Mouse (Mus musculus) stomach, embryonic 14.5 days (tissue): ENCODE results near the gene Ikbke. TPM values are rescaled to one million over a fixed set of nuclear protein-coding genes. Genes with fewer than 3 reads are reported as not detected.
A peak's percentile ranks its signal among the peaks of the same experiment; 100 is the strongest.

Experiments used
- ATAC-seq: fragments of 200-750 bp; cut with Nextera tagmentation; 2 replicates; pipeline ENCODE4 v1.8.0; 2017; ENCODE audit warnings: low read depth, moderate TSS enrichment; ENCODE audit not compliant: insufficient number of reproducible peaks, insufficient read depth, low FRiP score
- H3K27ac ChIP-seq: fragments of 300-500 bp; sonication (generic); 2 replicates; pipeline ENCODE4 v1.5.1; 2014; ENCODE audit warnings: mild to moderate bottlenecking, low read length, moderate library complexity, mixed read lengths
- H3K27me3 ChIP-seq: fragments of 300-500 bp; sonication (generic); 2 replicates; pipeline ENCODE4 v1.6.1; 2014; ENCODE audit warnings: low read length, control low read depth, mixed read lengths; ENCODE audit not compliant: control insufficient read depth, insufficient read depth
- H3K36me3 ChIP-seq: fragments of 300-500 bp; sonication (generic); 2 replicates; pipeline ENCODE4 v1.6.1; 2014; ENCODE audit warnings: mild to moderate bottlenecking, control low read depth, low read length, moderate library complexity, mixed read lengths; ENCODE audit not compliant: control insufficient read depth, insufficient read depth
- H3K4me1 ChIP-seq: fragments of 300-500 bp; sonication (generic); 2 replicates; pipeline ENCODE4 v1.6.1; 2014; ENCODE audit warnings: low read length, control low read depth, mixed read lengths; ENCODE audit not compliant: control insufficient read depth, insufficient read depth
- H3K4me2 ChIP-seq: fragments of 300-500 bp; sonication (generic); replicated peaks from 2 replicates; pipeline ENCODE4 v1.6.1; 2014; ENCODE audit warnings: low read depth, low read length, control low read depth
- H3K4me3 ChIP-seq: fragments of 300-500 bp; sonication (generic); 2 replicates; pipeline ENCODE4 v1.5.1; 2014; ENCODE audit warnings: low read depth, low read length, control low read depth
- H3K9ac ChIP-seq: fragments of 300-500 bp; sonication (generic); replicated peaks from 2 replicates; pipeline ENCODE4 v1.6.1; 2014; ENCODE audit warnings: low read depth, mild to moderate bottlenecking, control low read depth, low read length, moderate library complexity, mixed read lengths
- H3K9me3 ChIP-seq: fragments of 300-500 bp; sonication (generic); 2 replicates; pipeline ENCODE4 v1.6.1; 2016; ENCODE audit warnings: low read depth, low read length, control low read depth; ENCODE audit not compliant: control insufficient read depth
- WGBS: fragments of 180-500 bp; shearing (Covaris S2); extraction: QIAGEN DNeasy Blood & Tissue Kit; methylation state at CpG from one replicate; pipeline ENCODE4 v1.1.7; 2014; 5-methylcytosine and 5-hydroxymethylcytosine counted together
- polyA plus RNA-seq: library from polyadenylated mRNA; unstranded; fragments of >200 nt; fragmentation: Nextera tagmentation; extraction: Ambion mirVana; gene quantifications from 2 replicates; pipeline ENCODE4 v1.2.1, GENCODE M21; 2014

Ikbke gene
- polyA plus RNA-seq, 1 experiment from 2014 or later = 6.1 TPM

DNA sequence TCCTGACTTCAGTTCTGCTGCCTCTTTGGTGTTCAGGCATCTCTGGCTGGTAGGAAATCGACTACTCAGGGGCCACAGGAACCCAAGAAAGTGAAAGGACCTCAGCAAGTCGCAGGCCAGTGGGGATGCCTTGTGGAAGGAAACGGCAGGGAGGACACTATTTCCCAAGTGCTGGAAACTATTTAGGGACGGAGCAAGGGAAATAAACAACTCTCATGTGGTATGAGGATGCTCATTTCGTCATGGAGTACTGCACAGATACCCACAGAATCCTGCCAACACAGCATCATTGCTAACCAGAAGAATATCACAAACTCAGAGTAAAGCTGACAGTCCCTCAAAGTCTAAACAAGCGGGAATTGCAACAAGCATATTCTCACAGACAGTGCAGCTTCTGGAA, 36.5 kb downstream of the Ikbke start:
- Histone ChIP-seq H3K27ac (no peak overlapping the region), H3K27me3 (peaks cover 3% of the 10 kb centered on the region; the same call in 1 of the 2 replicates), H3K4me2 (peak overlapping the region; percentile 13; the same call in 1 of the 2 replicates), H3K4me3 (no peak overlapping the region), H3K36me3 (no peaks in the 10 kb centered on the region), H3K9ac (no peak overlapping the region), H3K4me1 (peaks cover 31% of the 10 kb centered on the region), H3K9me3 (no peaks in the 10 kb centered on the region)
- 43% methylated on average over 6 of the region's 6 CpGs for WGBS
- ATAC-seq = no peak

DNA sequence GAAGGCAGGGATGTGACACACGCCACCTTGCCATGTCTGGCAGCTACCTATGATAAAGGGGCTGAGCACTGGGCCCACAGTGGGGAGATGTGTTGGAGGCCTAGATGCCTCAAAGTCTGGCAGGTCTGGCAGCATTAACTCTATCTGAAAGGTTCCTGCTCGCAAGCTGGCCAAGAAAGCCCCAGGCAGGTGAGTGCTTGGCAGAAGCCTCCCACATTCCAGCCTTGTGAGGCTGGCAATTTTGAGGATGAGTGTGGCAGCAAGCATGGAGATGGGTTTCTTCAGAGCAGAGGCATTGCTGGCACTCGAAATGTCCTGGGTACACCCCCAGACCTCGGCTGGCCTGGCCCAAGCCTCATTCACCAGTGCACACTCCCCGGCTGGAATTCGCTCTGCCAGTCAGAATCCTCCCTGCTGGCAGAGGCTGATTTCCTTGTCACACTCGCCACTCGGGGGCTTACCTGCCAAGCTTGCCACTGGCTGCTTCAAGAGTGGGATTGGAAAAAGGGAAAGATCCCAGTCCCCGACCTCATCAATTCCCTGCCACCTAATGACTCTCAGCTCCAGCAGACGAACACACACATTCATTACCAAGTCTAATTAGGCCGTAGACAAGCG, 39.7 kb downstream of the Ikbke start:
- 68% methylated on average over 12 of the region's 12 CpGs for WGBS
- no peak overlapping the region for H3K27ac ChIP-seq
- no peak for ATAC-seq
- no peak overlapping the region for H3K4me2 ChIP-seq
- no peak overlapping the region for H3K9ac ChIP-seq
- peaks cover 27% of the 10 kb centered on the region for H3K4me1 ChIP-seq
- H3K27me3 ChIP-seq = no peaks in the 10 kb centered on the region
- H3K4me3 ChIP-seq = no peak overlapping the region
- no peaks in the 10 kb centered on the region for H3K9me3 ChIP-seq
- H3K36me3 ChIP-seq = no peaks in the 10 kb centered on the region

DNA sequence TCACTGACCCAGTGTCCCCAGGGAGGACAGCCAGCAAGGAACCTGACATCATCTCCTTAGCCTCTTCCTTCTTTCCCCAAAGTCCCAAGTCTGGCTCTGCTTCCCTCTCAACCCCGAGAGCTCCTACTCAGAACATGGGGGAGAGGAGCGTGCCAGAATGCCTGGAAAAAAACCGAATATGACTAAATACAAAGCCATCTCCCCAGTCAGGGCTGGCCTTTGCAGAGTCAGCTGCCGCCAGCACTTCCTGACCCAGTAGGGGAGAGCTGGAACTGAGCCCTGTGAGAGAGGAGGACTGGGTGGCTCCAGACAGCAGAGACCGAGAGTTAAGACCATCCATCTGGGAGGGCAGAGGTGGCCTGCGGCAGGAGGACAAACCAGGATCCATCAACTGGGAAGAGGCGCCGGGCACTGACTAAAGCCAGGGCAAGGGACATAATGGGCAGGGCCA, 40.5 kb downstream of the Ikbke start:
- ATAC-seq = no peak
- WGBS = 51% methylated on average over 8 of the region's 8 CpGs
- Histone ChIP-seq H3K36me3 (no peaks in the 10 kb centered on the region), H3K4me3 (no peak overlapping the region), H3K27me3 (no peaks in the 10 kb centered on the region), H3K4me2 (no peak overlapping the region), H3K27ac (peak overlapping the region; percentile 10; the same call in 1 of the 2 replicates), H3K9me3 (no peaks in the 10 kb centered on the region), H3K9ac (no peak overlapping the region), H3K4me1 (peaks cover 27% of the 10 kb centered on the region)

DNA sequence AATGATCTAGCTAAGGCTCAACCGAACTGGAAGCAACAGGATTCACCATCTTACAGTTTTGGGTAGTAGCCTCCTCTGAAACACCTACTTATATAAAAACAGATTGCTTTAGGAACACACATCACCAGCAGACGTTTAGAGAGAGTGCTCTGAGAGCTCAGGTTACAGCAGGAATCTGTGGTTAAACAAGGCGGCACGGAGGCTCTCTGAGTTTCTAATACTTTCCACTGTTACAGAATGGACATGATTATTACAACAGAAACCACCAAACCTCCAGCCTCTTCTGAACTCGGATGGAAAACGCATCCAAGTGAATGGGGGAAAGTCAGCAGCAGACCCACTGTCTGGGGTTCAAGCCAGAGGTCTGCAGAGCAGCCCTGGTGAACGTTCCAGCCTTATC, 43.3 kb downstream of the Ikbke start:
- Histone ChIP-seq H3K4me2 (no peak overlapping the region), H3K27ac (no peak overlapping the region), H3K9ac (no peak overlapping the region), H3K27me3 (no peaks in the 10 kb centered on the region), H3K9me3 (no peaks in the 10 kb centered on the region), H3K4me3 (no peak overlapping the region), H3K4me1 (peaks cover 19% of the 10 kb centered on the region), H3K36me3 (no peaks in the 10 kb centered on the region)
- ATAC-seq = no peak
- 34% methylated on average over 7 of the region's 7 CpGs for whole genome bisulfite sequencing

DNA sequence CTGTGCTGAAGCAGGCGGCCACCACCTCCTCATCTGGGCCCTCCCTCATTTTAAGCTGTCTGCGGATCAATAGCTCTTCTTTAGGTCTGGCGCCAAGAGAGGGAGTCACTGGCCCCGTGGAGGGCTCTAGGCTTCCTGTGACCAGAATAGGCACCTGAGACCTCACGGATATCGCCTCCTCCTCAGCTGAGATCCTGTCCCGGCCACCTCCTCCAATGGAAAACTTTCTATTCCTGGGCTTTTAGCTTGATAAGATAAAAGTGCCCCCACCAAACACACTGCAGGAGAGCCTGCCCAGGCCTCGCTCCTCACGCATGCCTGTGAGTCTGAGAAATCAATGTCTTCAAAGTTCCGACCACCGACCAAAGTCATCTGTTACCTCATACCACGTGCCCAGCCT, 45.9 kb downstream of the Ikbke start:
- WGBS = 52% methylated on average over 12 of the region's 12 CpGs
- H3K4me1 ChIP-seq = peaks cover 10% of the 10 kb centered on the region

DNA sequence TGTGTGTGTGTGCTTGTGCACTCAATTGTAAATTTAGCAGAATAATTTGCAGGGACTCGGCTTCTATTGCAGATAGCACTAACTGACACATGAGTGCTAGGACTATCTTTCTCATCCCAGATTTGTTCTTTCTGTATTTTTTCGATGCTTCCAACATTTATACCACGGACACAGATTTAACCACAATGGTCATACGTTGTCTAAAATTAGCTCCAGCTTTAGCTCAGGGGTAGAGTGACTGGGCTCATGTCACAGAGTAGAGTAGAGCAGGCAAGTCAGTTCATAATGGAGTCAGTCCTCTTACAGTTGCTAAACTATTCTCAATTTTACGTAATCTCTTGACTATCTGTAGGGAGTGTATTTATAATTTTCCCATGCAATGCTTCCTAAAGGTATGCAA, 50.7 kb downstream of the Ikbke start:
- no peak for ATAC-seq
- H3K36me3 ChIP-seq = no peaks in the 10 kb centered on the region
- H3K9ac ChIP-seq = no peak overlapping the region
- 0 out of 2 replicates have a peak, but pooled peaks cover 4% of the 10 kb centered on the region for H3K4me1 ChIP-seq
- no peak overlapping the region for H3K4me2 ChIP-seq
- WGBS = 78% methylated on average over 5 of the region's 5 CpGs
- H3K4me3 ChIP-seq = no peak overlapping the region
- H3K9me3 ChIP-seq = no peaks in the 10 kb centered on the region
- no peak overlapping the region for H3K27ac ChIP-seq
- H3K27me3 ChIP-seq = no peaks in the 10 kb centered on the region

More for the DNA sequence above, 45.9 kb downstream of the Ikbke start:
- no peak; the same call in 1 of the 2 replicates for ATAC-seq
- Histone ChIP-seq H3K27me3 (no peaks in the 10 kb centered on the region), H3K9me3 (no peaks in the 10 kb centered on the region), H3K9ac (no peak overlapping the region), H3K4me3 (no peak overlapping the region), H3K36me3 (no peaks in the 10 kb centered on the region), H3K4me2 (no peak overlapping the region), H3K27ac (no peak overlapping the region)

DNA sequence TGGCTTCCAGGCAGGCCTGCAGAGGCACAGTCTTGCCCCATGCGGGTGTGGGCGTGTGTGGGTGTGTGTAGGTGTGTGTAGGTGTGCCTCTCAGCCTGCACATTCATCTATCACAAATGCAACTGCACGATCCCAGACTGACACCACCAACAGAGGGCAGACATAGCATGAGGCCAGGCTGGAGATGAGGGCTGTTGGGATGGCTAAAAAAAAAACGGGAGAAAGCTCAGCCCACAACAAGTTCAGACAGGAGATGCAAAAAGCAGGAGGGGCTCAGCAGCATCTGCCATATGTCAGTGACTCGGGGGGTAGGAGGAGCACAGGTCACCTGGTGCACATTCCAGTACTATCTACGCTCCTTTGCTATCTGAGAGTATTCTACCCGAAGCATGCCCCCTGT, 51.2 kb downstream of the Ikbke start:
- no peak overlapping the region for H3K4me3 ChIP-seq
- no peak for ATAC-seq
- no peak overlapping the region for H3K27ac ChIP-seq
- H3K4me2 ChIP-seq = no peak overlapping the region
- no peak overlapping the region for H3K9ac ChIP-seq
- H3K9me3 ChIP-seq = no peaks in the 10 kb centered on the region
- H3K4me1 ChIP-seq = 0 out of 2 replicates have a peak, but pooled peaks cover 4% of the 10 kb centered on the region
- H3K27me3 ChIP-seq = no peaks in the 10 kb centered on the region
- WGBS = 34% methylated on average over 7 of the region's 7 CpGs
- no peaks in the 10 kb centered on the region for H3K36me3 ChIP-seq

DNA sequence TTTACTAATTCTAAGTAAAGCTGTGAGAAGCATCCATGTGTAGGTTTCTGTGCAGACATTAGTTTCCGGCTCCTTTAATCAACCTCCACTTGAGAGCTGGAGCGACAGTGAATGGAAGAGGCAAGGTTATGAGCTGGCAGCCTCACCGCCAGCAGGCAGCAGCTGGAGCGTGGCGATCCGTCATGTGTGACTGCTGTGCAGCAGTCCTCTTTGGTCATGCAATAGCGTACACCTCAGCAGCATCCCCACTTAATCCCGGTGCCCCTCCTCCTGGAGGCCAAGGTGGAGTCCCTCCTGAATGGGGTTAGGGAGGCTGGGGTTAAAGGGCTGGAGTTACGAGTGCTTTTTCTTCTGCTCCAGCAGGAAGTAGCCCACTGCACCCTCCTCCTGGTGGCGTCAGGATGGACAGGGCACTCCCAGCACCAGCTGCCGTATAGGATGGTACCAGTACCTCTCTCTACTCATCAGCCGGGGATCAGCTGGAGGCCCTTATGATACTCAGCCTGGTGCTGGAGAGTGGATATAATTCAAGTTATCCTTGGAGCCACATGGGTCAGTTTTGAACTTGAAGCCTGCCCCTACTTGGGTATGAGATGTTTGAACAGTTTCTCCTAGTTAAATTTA, 54.4 kb downstream of the Ikbke start:
- 45% methylated on average over 12 of the region's 12 CpGs for WGBS
- Histone ChIP-seq H3K4me3 (no peak overlapping the region), H3K4me1 (0 out of 2 replicates have a peak, but pooled peaks cover 4% of the 10 kb centered on the region), H3K9me3 (no peaks in the 10 kb centered on the region), H3K9ac (no peak overlapping the region), H3K27ac (no peak overlapping the region), H3K27me3 (no peaks in the 10 kb centered on the region), H3K36me3 (no peaks in the 10 kb centered on the region), H3K4me2 (no peak overlapping the region)
- no peak for ATAC-seq
